Mouse (Mus musculus) CH12.LX (cell line): Measurements from ENCODE around the gene Myo5a. TPM values are rescaled to one million over a fixed set of nuclear protein-coding genes. Genes with fewer than 3 reads are reported as not detected.
A peak's percentile ranks its signal among the peaks of the same experiment; 100 is the strongest.

Experiments
- DNase-seq: peaks from one replicate; pipeline ENCODE4 v3.0.0-alpha.2; 2013; ENCODE audit errors: extremely low read depth
- H3K27ac ChIP-seq: 2 replicates; pipeline ENCODE4 v1.5.1; 2012; ENCODE audit warnings: low read depth, mild to moderate bottlenecking, control low read depth, moderate library complexity; ENCODE audit not compliant: insufficient read depth
- H3K27me3 ChIP-seq: replicated peaks from 2 replicates; pipeline ENCODE3; 2012; ENCODE audit warnings: inconsistent platforms
- H3K36me3 ChIP-seq, 2 experiments: replicated peaks in 1 of 2; 2 replicates each; pipeline versions ENCODE3 to v1.6.1; 2012; ENCODE audit warnings: inconsistent platforms in 1 of 2, low read length in 1 of 2, mild to moderate bottlenecking in 1 of 2, mixed read lengths in 1 of 2, moderate library complexity in 1 of 2; ENCODE audit not compliant: control insufficient read depth in 1 of 2, insufficient read depth in 1 of 2
- H3K4me1 ChIP-seq, 2 experiments: 2 replicates each; pipeline ENCODE4 v1.6.1; 2012; ENCODE audit warnings: inconsistent platforms in 1 of 2, moderate library complexity in 1 of 2; ENCODE audit not compliant: insufficient read depth in 2 of 2, control insufficient read depth in 1 of 2
- H3K4me2 ChIP-seq: 2 replicates; pipeline ENCODE4 v1.6.1; 2012; ENCODE audit warnings: low read depth, mild to moderate bottlenecking, control low read depth; ENCODE audit not compliant: poor library complexity, insufficient read depth, severe bottlenecking
- H3K4me3 ChIP-seq, 3 experiments: fragments of 150-350 bp in 1 of 3; sonication (generic) in 1 of 3; replicated peaks in 1 of 3; 2 replicates each; pipeline versions ENCODE3 to v1.5.1; 2011 to 2012; ENCODE audit warnings: low read depth in 2 of 3, low read length in 2 of 3, mild to moderate bottlenecking in 2 of 3, moderate library complexity in 2 of 3, control low read depth in 1 of 3, improper control_type of control experiment in 1 of 3, inconsistent platforms in 1 of 3, mixed read lengths in 1 of 3; ENCODE audit not compliant: poor library complexity in 1 of 3
- H3K79me2 ChIP-seq: replicated peaks from 2 replicates; pipeline ENCODE4 v1.6.1; 2012; ENCODE audit warnings: mild to moderate bottlenecking, moderate library complexity; ENCODE audit not compliant: control insufficient read depth, poor library complexity, insufficient read depth, severe bottlenecking; ENCODE audit errors: extremely low read depth
- H3K9ac ChIP-seq: 2 replicates; pipeline ENCODE4 v1.6.1; 2012; ENCODE audit warnings: low read depth, mild to moderate bottlenecking, control low read depth, moderate library complexity; ENCODE audit not compliant: insufficient read depth
- H3K9me3 ChIP-seq: replicated peaks from 2 replicates; pipeline ENCODE3; 2012; ENCODE audit warnings: low read length, inconsistent platforms, mixed read lengths
- BHLHE40 ChIP-seq: IDR thresholded peaks from 2 replicates; pipeline ENCODE4 v1.6.1; 2011; ENCODE audit warnings: mild to moderate bottlenecking, low read depth, low read length, improper control_type of control experiment
- CHD1 ChIP-seq: IDR thresholded peaks from 2 replicates; pipeline ENCODE4 v1.6.1; 2012; ENCODE audit warnings: low read depth, low read length, improper control_type of control experiment, inconsistent platforms
- CHD2 ChIP-seq: IDR thresholded peaks from 2 replicates; pipeline ENCODE4 v1.6.1; 2011; ENCODE audit warnings: low read length, improper control_type of control experiment
- CTCF ChIP-seq, 2 experiments: IDR thresholded peaks in 1 of 2; conservative IDR thresholded peaks in 1 of 2; 2 replicates each; pipeline ENCODE4 v1.5.1; 2011 to 2012; ENCODE audit warnings: low read depth in 2 of 2, low read length in 2 of 2, improper control_type of control experiment in 1 of 2, inconsistent platforms in 1 of 2, mild to moderate bottlenecking in 1 of 2, moderate library complexity in 1 of 2
- E2F4 ChIP-seq: IDR thresholded peaks from 2 replicates; pipeline ENCODE4 v1.6.1; 2011; ENCODE audit warnings: low read depth, low read length, improper control_type of control experiment; ENCODE audit not compliant: insufficient replicate concordance
- ELF1 ChIP-seq: IDR thresholded peaks from 2 replicates; pipeline ENCODE4 v1.6.1; 2014; ENCODE audit warnings: low read depth, mild to moderate bottlenecking, inconsistent platforms, low read length, improper control_type of control experiment
- EP300 ChIP-seq: IDR thresholded peaks from 2 replicates; pipeline ENCODE4 v1.6.1; 2011; ENCODE audit warnings: low read length, improper control_type of control experiment
- ETS1 ChIP-seq: conservative IDR thresholded peaks from 2 replicates; pipeline ENCODE4 v1.6.1; 2012; ENCODE audit warnings: low read depth, mild to moderate bottlenecking, inconsistent platforms, low read length, improper control_type of control experiment, moderate library complexity
- GABPA ChIP-seq: IDR thresholded peaks from 2 replicates; pipeline ENCODE4 v1.6.1; 2012; ENCODE audit warnings: low read depth, low read length, improper control_type of control experiment, inconsistent platforms; ENCODE audit not compliant: insufficient replicate concordance
- HCFC1 ChIP-seq: IDR thresholded peaks from 2 replicates; pipeline ENCODE4 v1.6.1; 2012; ENCODE audit warnings: low read depth, mild to moderate bottlenecking, inconsistent platforms, low read length, improper control_type of control experiment
- IRF4 ChIP-seq: IDR thresholded peaks from 2 replicates; pipeline ENCODE4 v1.6.1; 2014; ENCODE audit warnings: low read depth, mild to moderate bottlenecking, inconsistent platforms, low read length, improper control_type of control experiment
- JUN ChIP-seq: IDR thresholded peaks from 2 replicates; pipeline ENCODE4 v1.6.1; 2011; ENCODE audit warnings: low read depth, mild to moderate bottlenecking, low read length, improper control_type of control experiment, moderate library complexity; ENCODE audit not compliant: insufficient read depth
- JUND ChIP-seq: conservative IDR thresholded peaks from 2 replicates; pipeline ENCODE4 v1.6.1; 2011; ENCODE audit warnings: low read depth, low read length, improper control_type of control experiment
- KAT2A ChIP-seq: IDR thresholded peaks from 2 replicates; pipeline ENCODE4 v1.6.1; 2012; ENCODE audit warnings: low read length, improper control_type of control experiment, inconsistent platforms; ENCODE audit not compliant: insufficient replicate concordance
- MAFK ChIP-seq: IDR thresholded peaks from 2 replicates; pipeline ENCODE4 v1.6.1; 2011; ENCODE audit warnings: low read length, improper control_type of control experiment; ENCODE audit not compliant: insufficient replicate concordance
- MAX ChIP-seq: IDR thresholded peaks from 2 replicates; pipeline ENCODE4 v1.6.1; 2011; ENCODE audit warnings: low read length, improper control_type of control experiment
- MAZ ChIP-seq: IDR thresholded peaks from 2 replicates; pipeline ENCODE4 v1.6.1; 2012; ENCODE audit warnings: low read depth, mild to moderate bottlenecking, inconsistent platforms, low read length, improper control_type of control experiment, moderate library complexity
- MEF2A ChIP-seq: IDR thresholded peaks from 2 replicates; pipeline ENCODE4 v1.6.1; 2014; ENCODE audit warnings: low read depth, mild to moderate bottlenecking, inconsistent platforms, low read length, improper control_type of control experiment, borderline replicate concordance
- MXI1 ChIP-seq: IDR thresholded peaks from 2 replicates; pipeline ENCODE4 v1.6.1; 2011; ENCODE audit warnings: mild to moderate bottlenecking, low read depth, low read length, improper control_type of control experiment
- MYC ChIP-seq: IDR thresholded peaks from 2 replicates; pipeline ENCODE4 v1.6.1; 2011; ENCODE audit warnings: low read depth, mild to moderate bottlenecking, improper control_type of control experiment, low read length
- NELFE ChIP-seq: IDR thresholded peaks from 2 replicates; pipeline ENCODE4 v1.6.1; 2011; ENCODE audit warnings: low read depth, low read length, improper control_type of control experiment
- NRF1 ChIP-seq: IDR thresholded peaks from 2 replicates; pipeline ENCODE4 v1.6.1; 2014; ENCODE audit warnings: low read depth, mild to moderate bottlenecking, inconsistent platforms, low read length, improper control_type of control experiment, moderate library complexity
- PAX5 ChIP-seq: IDR thresholded peaks from 2 replicates; pipeline ENCODE4 v1.6.1; 2012; ENCODE audit warnings: low read length, inconsistent platforms, mixed read lengths
- POLR2A ChIP-seq: IDR thresholded peaks from 2 replicates; pipeline ENCODE4 v1.6.1; 2011; ENCODE audit warnings: low read depth, mild to moderate bottlenecking, improper control_type of control experiment, low read length
- POLR2AphosphoS2 ChIP-seq: IDR thresholded peaks from 2 replicates; pipeline ENCODE4 v1.6.1; 2011; ENCODE audit warnings: low read depth, low read length, improper control_type of control experiment
- RAD21 ChIP-seq: IDR thresholded peaks from 2 replicates; pipeline ENCODE4 v1.6.1; 2011; ENCODE audit warnings: low read depth, mild to moderate bottlenecking, low read length, improper control_type of control experiment, moderate library complexity
- RCOR1 ChIP-seq: conservative IDR thresholded peaks from 2 replicates; pipeline ENCODE4 v1.6.1; 2012; ENCODE audit warnings: low read depth, mild to moderate bottlenecking, inconsistent platforms, low read length, improper control_type of control experiment
- SIN3A ChIP-seq: IDR thresholded peaks from 2 replicates; pipeline ENCODE4 v1.6.1; 2012; ENCODE audit warnings: low read length, improper control_type of control experiment, inconsistent platforms
- SMC3 ChIP-seq: IDR thresholded peaks from 2 replicates; pipeline ENCODE4 v1.6.1; 2011; ENCODE audit warnings: low read depth, low read length, improper control_type of control experiment
- TBP ChIP-seq: conservative IDR thresholded peaks from 2 replicates; pipeline ENCODE4 v1.6.1; 2011; ENCODE audit warnings: low read depth, low read length, improper control_type of control experiment
- TCF12 ChIP-seq: IDR thresholded peaks from 2 replicates; pipeline ENCODE4 v1.6.1; 2014; ENCODE audit warnings: low read depth, mild to moderate bottlenecking, inconsistent platforms, low read length, improper control_type of control experiment
- UBTF ChIP-seq: IDR thresholded peaks from 2 replicates; pipeline ENCODE4 v1.6.1; 2012; ENCODE audit warnings: low read depth, mild to moderate bottlenecking, inconsistent platforms, low read length, improper control_type of control experiment, moderate library complexity
- USF1 ChIP-seq: IDR thresholded peaks from 2 replicates; pipeline ENCODE4 v1.6.1; 2014; ENCODE audit warnings: low read depth, mild to moderate bottlenecking, inconsistent platforms, low read length, improper control_type of control experiment
- USF2 ChIP-seq: conservative IDR thresholded peaks from 2 replicates; pipeline ENCODE4 v1.6.1; 2011; ENCODE audit warnings: low read depth, low read length, improper control_type of control experiment
- ZC3H11A ChIP-seq: IDR thresholded peaks from 2 replicates; pipeline ENCODE4 v1.6.1; 2012; ENCODE audit warnings: low read depth, mild to moderate bottlenecking, inconsistent platforms, low read length, improper control_type of control experiment
- ZKSCAN1 ChIP-seq: IDR thresholded peaks from 2 replicates; pipeline ENCODE4 v1.6.1; 2012; ENCODE audit warnings: low read depth, inconsistent platforms, low read length, improper control_type of control experiment, borderline replicate concordance
- ZMIZ1 ChIP-seq: IDR thresholded peaks from 2 replicates; pipeline ENCODE4 v1.6.1; 2012; ENCODE audit warnings: low read depth, mild to moderate bottlenecking, inconsistent platforms, low read length, improper control_type of control experiment
- ZNF384 ChIP-seq: IDR thresholded peaks from 2 replicates; pipeline ENCODE4 v1.6.1; 2012; ENCODE audit warnings: low read depth, low read length, improper control_type of control experiment, inconsistent platforms
- dilution Hi-C: fragments of 300-500 bp; cut with MboI; formaldehyde crosslinking; loops from 2 replicates; pipeline ENCODE4 v1.14.3; 2020; ENCODE audit warnings: low sequenced_read_pairs; ENCODE audit not compliant: extremely low pct_unique_long_range_greater_than_20kb, extremely low pct_ligation_motif_present
- in situ Hi-C: fragments of 300-500 bp; cut with MboI; formaldehyde crosslinking; loops from 3 replicates; pipeline ENCODE4 v1.14.3; 2019; ENCODE audit warnings: low sequenced_read_pairs, low pct_ligation_motif_present, low pct_unique_long_range_greater_than_20kb, mixed read lengths
- polyA plus RNA-seq: library from polyadenylated mRNA; unstranded; fragments of >175 nt; gene quantifications from 2 replicates; pipeline ENCODE4 v1.2.1, GENCODE M21; 2012; ENCODE audit warnings: low read depth; ENCODE audit not compliant: insufficient read length
- total RNA-seq, 2 experiments: library from RNA; depleted of rRNA; stranded (reverse); fragments of 300-350 nt in 1 of 2; fragments of >200 nt in 1 of 2; gene quantifications; 2 replicates each; pipeline ENCODE4 v1.2.3; 2012 to 2014

Gene Myo5a
- total and polyA plus RNA-seq, 3 experiments = 55.0 to 107 (median 66.6) TPM

- H3K27ac ChIP-seq = peak within 1 kb of the TSS; percentile 70
- TF ChIP-seq CTCF (conservative IDR thresholded peaks at IDR 0.05 in 1 of 2, IDR thresholded peaks at IDR 0.05 in 1 of 2; ENCODE audit: low read depth in 2 of 2, low read length in 2 of 2) = no peak
- no peak for TF ChIP-seq POLR2AphosphoS2
- TF ChIP-seq MYC = no peak
- TF ChIP-seq JUND = no peak
- no peak for TF ChIP-seq RCOR1
- TF ChIP-seq JUN = no peak
- TF ChIP-seq ZKSCAN1 = no peak
- no peak for TF ChIP-seq RAD21
- no peak for TF ChIP-seq USF1
- TF ChIP-seq SMC3 = no peak
- TF ChIP-seq CHD2 = no peak
- TF ChIP-seq EP300 = no peak
- TF ChIP-seq MEF2A = peak; percentile 41; the same call in 1 of the 2 replicates
- 0 out of 2 replicates have a peak, but pooled peaks have one; percentile 41 for TF ChIP-seq IRF4
- no peak for TF ChIP-seq MAFK
- peak; percentile 61 for TF ChIP-seq TCF12
- no peak for TF ChIP-seq ZC3H11A
- TF ChIP-seq ETS1 = no peak
- TF ChIP-seq E2F4 = peak; percentile 61; the same call in 1 of the 2 replicates
- peak; percentile 87 for TF ChIP-seq UBTF
- TF ChIP-seq NRF1 = peak; percentile 28; the same call in 1 of the 2 replicates
- TF ChIP-seq CHD1 = no peak
- TF ChIP-seq HCFC1 = peak; percentile 93
- TF ChIP-seq ELF1 = peak; percentile 94
- peak; percentile 82 for TF ChIP-seq NELFE
- no peak for TF ChIP-seq PAX5
- TF ChIP-seq POLR2A = peak; percentile 91
- TF ChIP-seq SIN3A = peak; percentile 74; the same call in 1 of the 2 replicates
- peak; percentile 92; the same call in 1 of the 2 replicates for TF ChIP-seq KAT2A
- peak; percentile 59; the same call in 1 of the 2 replicates for TF ChIP-seq TBP
- TF ChIP-seq ZNF384 = no peak
- no peak for TF ChIP-seq MXI1
- TF ChIP-seq GABPA = peak; percentile 33; the same call in 1 of the 2 replicates
- peak; percentile 78 for TF ChIP-seq MAZ
- TF ChIP-seq ZMIZ1 = peak; percentile 75
- no peak for TF ChIP-seq BHLHE40
- 0 out of 2 replicates have a peak, but pooled peaks have one; percentile 13 for TF ChIP-seq MAX
- no peak for TF ChIP-seq USF2
- TF ChIP-seq, all 38 proteins: peak for 17
- dilution Hi-C loops = no loop called here
- H3K9me3 ChIP-seq = no peaks in the 10 kb centered on the region
- peak within 1 kb of the TSS; percentile 80 to 98 (median 93) for H3K4me3 ChIP-seq
- peaks cover 0 to 43% of the 10 kb centered on the region in 2 experiments; a peak in 3 of 4 replicates for H3K4me1 ChIP-seq
- peak; percentile 91 for DNase-seq
- peak within 1 kb of the TSS; percentile 94 for H3K4me2 ChIP-seq
- no peaks in the 10 kb centered on the region for H3K27me3 ChIP-seq
- in situ Hi-C loops = no loop called here
- H3K9ac ChIP-seq = peak within 1 kb of the TSS; percentile 97
- peaks cover 0 to 15% of the 10 kb centered on the region in 2 experiments for H3K36me3 ChIP-seq
- H3K79me2 ChIP-seq = peaks cover 48% of the 10 kb centered on the region
Observed at GRCm38 (mm10) chr9:75037451-75038356, 33.1 kb upstream of the Myo5a start, which contains the start of gene Arpp19. Gene Arpp19, plus strand, starts transcription at chr9:75037614.
